Mouse (Mus musculus) common myeloid progenitor, adult 5-6 weeks (primary cell): ENCODE measurements around the gene Phf19. TPM values are rescaled to one million over a fixed set of nuclear protein-coding genes. Genes with fewer than 3 reads are reported as not detected.

ENCODE experiments used
- ATAC-seq: replicated peaks from 2 replicates; pipeline ENCODE4 v1.8.0; 2016; ENCODE audit warnings: low read depth, mild to moderate bottlenecking, moderate TSS enrichment, inconsistent platforms; ENCODE audit not compliant: poor library complexity, severe bottlenecking
- total RNA-seq: library from RNA; stranded (forward); fragments of 200-1000, 187-1606 nt; gene quantifications from 2 replicates; pipeline ENCODE4 v1.2.3, GENCODE M21; 2017

Phf19 gene
- 5.8 and 9.6 TPM in 2 replicates for total RNA-seq

DNA sequence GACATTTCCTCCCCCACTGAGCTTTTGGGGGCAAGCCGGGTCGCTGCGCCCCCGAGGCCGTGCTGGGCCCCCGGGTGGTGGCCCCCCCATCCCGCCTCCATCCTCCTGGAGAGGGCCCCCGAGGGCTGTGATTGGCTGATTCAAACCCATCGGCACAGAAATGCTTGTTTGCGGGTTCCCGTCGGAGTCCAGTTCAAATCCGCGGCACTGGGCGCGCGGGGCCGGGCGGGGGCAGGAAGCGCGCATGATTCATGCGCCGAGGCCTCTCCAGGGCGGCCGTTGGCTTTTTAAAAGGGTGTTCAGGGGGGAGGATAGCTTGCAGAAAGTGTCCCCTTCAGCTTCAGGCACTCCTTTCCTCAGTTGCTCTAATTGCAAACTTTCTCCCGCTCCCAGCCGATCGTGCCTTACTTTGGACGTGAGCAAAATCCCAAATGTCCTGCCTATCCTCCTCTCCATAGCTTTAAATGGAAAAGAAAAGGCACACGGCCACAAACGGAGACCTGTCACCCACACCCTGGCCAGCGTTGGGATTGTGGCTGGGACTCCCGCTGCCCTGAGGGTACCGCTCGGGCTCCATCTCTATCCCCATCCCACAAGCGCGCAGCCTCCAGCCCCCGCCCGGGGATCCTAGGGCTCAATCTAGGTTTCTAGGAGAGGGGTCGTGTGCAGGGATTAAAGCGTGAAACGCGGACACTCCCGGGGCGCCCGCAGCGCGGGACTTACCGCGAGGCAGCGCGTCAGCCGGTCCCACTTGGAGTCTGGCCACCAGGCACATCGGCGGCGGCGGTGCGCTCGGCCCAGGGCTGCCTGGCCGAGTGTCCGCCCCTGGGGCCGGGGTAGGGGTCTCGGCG is at the start of gene Phf19:
TSS of gene Phf19 (minus strand) at position 809 of the 851 bp plus-strand sequence.
- peak; percentile 36 for ATAC-seq

DNA sequence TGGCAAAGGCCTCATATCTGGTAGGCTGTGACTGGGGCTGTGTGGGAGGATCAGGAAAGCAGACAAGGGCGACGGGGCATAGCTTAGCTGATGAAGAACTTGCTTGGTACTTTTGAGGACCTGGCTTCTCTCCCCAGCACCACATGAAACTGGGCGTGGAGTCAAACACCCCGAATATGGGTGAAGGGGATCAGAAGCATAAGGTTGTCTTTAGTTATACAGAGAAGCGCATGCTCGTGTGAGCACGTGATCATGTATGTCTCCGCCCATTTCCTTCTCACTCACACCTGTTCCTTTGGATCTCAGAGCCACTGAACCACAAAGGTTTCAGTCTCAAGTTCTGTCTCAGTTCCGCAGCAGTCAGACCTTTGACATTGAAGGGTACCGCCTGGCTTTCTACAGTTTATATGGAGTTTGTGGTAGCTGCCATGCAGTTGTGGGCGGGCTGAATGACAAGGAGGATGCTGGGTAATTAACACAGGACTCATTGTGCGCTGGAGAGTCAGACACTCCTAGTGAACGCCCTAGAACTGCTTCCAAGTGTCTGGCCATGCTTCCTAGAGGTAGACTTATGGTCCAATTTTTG is 49.6 kb upstream of the Phf19 start:
- ATAC-seq: peak; percentile 67

DNA sequence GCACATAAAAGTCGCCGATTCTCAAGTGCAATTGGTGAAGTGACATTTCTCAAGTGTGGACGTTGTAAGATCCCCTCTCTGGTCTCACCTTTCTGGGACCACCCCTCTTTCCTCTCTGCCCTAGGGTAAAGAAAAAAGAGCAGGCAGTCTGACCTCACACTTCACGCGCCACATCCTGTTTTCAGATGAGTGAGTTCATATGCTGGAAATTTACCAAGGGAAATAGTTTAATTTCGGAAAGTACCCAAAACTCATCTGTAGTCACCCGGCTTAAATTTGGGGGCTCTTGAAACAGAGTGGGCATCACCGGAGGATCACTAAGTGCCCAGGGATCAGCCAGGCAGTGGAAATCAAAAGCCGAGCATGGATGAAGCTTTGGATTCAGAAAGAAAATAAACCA is 49.1 kb upstream of the Phf19 start:
- no peak for ATAC-seq

DNA sequence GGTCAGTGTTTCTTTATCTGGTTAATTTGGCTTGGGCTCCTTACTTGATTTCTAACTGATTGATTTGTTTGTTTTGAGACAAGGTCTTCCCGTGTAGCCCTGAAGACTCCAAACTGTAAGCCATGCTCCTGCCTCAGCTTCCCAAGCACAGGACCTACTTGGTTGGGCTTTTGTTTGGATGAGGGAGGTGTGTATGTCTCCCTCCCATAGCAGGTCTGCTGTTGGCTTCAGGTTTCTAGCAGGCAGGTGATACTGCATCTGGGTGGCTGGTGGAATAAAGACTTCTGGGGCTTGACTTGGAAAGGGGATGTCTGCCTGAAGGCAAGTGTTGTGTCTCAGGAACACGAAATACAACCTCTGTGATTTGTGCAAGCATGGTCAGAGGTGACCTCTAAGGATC is 48.4 kb upstream of the Phf19 start:
- ATAC-seq: no peak

DNA sequence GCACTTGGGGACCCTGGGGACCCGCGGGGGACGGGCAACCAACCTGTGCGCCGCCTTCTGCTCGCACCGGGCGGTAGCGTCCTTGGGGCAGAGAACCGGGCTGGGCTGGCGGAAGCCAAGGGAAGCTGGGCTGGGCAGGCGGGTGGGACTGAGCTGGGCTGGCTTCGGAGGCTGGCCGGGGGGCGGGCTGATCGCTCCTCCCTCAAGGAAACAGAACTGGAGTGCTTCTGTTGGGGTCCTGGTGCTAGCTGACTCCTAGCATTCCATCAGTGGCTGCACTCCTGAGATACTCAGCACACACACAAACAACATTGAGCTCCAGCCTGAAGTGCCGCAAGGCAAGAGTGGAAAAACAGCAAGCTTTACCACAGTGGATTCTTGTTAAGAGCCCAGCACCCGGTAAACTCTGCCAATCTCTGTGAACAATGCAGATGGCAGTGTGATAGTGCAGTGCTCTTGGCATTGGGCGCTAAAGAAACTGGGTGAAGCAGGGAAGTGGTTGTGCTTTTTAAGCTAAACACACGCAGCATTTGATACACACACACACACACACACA is 47.7 kb upstream of the Phf19 start, which contains the start of gene Traf1:
TSS of gene Traf1 (minus strand) at position 292 of the 556 bp plus-strand sequence.
- ATAC-seq: peak; percentile 42

DNA sequence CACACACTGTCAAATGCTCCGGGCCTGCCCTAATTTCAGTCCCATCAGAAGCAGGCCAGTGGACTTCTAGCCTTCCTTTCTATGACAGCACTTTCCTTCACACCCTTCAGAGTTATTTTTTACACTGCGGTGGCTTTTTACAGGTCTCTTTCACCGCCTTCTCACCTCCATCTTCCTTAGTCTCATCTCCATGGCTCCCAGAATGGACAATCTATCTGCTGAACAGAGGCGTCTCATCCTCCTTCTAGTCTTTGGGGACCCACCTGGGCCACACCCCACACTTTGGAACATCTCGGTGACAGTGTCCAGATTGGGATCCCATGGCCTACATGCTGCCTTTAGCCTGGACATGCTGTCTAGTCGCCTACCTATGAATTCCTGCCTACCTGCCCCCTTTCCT is 47.1 kb upstream of the Phf19 start:
- ATAC-seq: no peak

DNA sequence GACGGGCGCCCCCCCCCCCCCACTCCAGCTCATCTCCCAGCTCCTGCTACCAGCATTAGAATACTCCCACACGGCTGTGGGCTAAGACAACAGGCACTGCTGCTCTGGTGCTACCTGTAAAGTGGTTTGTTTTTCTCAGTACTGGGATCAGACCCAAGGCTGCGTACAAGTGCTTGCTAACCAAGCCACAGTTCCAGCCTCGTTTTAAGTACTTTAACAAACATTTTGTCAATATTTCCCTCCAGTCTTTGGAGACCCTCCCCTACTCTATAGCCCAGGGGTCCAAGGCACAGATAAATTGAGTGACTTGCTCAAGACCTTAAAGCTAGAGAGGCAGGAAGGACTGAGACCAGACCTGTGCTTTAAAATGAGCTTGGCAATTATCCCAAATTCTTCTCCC is 46.6 kb upstream of the Phf19 start:
- ATAC-seq: no peak

DNA sequence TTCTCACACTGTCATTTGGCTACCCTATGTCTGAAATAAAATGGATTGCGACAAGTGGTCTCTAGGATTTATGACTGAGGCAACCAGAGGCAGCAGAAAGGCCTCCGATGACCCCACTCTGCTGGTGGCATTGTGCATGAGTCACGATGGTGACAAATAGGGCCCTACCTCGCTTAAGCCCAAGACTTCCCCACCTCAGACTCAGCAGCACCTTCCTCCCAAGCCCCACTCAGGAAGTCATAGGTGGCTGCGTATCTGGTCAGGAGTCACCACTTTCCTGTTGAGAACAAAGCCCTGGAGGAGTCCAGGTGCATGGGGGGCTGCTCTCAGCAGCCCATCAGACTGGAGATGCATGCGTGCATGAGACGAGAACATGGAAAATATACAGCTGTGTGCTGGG is 44.8 kb upstream of the Phf19 start:
- ATAC-seq: no peak

DNA sequence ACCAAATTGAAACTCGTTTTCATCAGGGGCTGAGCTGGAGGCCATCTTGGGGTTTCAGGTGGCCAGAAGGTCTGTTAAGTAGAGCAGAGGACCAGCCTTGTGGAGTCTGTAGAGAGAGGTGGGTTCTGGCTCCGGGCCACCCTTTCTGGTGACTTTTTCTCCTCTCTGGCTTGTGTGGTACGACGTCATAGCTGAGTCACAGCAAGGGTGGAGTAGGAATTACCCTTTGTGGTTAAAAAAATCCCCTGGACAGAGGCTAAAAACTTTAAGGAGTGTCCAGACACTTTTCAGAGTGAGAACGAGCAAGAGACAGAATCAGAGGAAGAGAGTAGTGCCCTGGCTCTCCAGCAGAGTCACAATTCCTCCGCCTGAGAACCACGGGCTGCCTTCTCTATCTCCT is 44.2 kb upstream of the Phf19 start:
- ATAC-seq: peak; percentile 18; the same call in 1 of the 2 replicates

DNA sequence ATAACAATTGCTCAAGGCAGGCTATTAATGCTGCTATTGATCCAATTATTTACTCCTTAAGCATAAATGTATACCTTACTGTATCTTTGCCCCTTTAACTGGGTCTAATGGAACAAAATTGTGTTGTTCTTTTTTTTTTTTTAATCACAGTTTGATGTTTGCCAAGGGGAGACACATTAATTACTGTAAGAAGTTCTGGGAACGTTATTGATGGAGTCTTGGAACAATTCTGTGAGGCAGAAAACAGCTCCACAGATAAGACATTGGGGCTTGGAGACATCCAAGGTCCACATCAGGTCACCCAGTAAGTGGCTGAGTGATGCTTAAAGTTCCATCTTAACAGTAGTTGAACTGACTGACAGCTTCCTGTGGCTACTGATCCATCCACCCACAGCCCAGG is 43.6 kb upstream of the Phf19 start:
- no peak for ATAC-seq

DNA sequence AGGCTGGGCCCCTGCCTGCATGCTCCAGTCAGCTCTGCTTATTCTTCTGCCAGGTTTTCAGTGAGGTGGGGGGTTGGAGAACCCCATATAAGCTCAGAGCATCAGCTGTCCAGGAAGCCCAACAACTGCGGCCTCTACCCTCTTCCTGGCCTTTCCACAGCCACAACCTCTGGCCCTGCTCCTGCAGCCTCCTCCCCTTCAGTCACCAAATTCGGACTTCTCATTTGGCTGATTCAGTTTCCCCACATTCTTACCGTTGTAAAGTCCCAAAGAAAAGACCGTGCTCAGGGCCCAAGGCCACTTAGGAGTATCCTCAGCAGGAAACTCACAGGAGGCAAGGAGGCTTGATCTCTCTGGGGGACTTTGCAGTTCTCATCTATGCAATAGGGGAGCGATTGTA is 43.1 kb upstream of the Phf19 start:
- 0 out of 2 replicates have a peak, but pooled peaks have one; percentile 33 for ATAC-seq

DNA sequence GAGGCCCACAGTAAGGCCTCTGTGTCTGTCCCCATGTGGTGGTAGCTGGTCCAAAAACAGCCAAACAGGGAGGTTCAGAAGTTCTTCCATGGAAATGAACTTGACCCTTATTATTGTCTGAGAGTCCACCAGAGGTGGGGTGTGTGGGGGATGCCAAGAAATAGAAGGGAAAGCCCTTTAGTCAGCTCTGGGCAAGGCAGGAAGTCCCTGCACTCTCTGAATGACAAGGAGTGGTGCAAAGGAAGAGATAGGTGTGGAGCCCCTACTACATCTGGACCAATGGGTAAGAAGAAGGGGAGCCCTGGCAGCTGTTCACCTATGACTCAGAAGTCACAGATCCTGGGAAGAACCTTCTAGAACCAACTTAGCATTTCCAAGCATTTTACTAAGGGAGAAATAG is 40.5 kb upstream of the Phf19 start:
- ATAC-seq: no peak

DNA sequence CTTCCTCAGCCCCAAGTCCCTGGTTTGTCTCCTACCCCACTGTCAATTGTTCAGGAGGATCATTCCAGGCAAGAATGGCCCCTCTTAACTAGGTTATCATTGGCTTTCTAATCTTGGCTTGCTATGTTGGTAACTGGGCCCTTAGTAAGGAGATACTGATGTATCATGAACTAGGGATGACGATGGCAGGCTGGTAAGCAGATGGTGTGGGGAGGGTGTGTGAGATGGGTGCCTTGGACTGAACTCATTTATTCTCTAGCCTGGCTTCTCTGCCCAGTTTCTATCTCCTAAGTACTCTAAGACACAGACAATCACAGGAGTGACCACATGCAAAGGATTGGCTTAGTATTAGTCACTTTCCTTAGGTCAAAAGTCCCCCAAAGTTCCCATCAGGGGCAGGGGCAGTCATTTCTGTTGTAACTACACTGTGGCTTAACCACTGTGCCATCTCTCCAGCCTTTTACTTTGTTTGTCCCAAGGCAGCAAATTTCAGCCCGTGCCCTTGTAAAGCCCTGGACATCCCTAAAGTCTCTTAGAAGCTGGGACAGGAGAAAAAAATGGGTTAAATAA is 39.8 kb upstream of the Phf19 start:
- no peak for ATAC-seq

DNA sequence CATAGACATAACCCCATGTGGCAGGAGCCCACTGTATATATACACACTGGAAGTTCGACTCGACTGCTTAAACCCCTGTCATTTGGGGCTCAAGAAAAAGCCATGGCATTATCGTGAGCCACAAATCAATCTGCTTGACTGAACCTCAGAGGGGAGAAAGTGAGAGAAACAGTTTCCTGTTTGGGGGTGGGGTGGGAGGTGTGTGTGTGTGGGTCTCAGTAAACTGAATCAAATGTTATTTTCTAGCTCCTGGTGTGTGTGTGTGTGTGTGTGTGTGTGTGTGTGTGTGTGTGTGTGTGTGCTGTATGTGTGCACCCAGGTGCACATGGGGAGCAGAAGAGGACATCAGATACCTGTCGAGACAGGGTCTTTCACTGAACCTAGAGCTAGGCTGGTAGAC is 39.2 kb upstream of the Phf19 start:
- ATAC-seq: no peak

DNA sequence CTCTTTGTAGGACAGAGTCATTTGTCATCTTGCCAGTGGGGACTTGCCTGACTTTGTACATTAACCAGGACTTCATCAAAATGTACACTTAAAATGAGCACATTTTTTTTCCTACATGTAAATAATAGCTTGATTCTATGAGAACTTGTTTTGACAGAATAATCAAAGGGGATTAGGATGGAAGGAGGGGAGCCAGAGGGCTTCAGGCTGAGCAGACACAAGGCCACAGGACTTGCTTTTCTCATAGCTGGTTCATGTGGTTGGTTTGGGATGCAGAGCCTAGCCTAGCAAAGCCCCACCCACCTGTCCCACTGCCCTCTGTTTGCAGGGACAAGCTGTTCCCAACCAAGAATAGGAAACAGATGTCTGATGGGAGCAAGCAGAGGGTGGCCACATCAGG is 37.6 kb upstream of the Phf19 start:
- ATAC-seq: no peak

DNA sequence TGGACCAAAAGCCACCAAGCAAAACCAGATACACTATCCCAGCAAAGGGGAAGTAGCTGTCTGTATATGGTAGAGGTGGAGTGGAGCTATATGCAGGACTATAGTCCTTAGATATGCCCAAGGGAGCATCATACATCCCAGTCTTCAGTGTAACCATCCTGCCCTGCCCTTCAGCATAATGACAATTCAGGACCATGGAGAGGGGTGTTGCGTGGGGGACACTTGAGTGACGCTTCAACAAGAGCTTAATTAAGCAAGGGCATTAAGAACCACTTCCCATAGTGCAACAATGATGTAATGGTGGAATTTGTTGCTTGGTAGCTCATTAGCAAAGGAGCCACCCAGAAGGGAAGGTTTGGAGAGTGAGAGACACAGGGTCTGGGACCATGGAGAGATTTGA is 34.8 kb upstream of the Phf19 start:
- ATAC-seq: 0 out of 2 replicates have a peak, but pooled peaks have one; percentile 17

DNA sequence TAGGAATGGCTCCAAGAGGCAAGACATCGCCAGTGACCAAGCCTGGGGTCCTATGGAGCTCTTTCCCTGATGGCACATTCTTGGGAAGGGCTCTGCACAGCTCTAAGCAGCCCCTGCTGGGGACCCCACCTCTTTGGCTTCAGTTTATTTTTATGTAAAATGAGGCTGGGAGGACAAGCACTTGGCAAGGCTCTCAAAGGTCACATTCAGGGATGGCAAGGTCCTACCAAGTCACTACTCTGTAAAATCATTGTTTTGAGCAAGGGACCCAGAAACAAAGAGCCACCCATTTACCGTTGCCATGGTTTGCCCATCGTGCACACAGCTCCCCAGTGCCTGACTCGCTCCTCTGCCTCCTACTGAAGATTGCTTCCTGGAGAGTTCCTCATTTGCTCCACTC is 32.2 kb upstream of the Phf19 start:
- 0 out of 2 replicates have a peak, but pooled peaks have one; percentile 12 for ATAC-seq

DNA sequence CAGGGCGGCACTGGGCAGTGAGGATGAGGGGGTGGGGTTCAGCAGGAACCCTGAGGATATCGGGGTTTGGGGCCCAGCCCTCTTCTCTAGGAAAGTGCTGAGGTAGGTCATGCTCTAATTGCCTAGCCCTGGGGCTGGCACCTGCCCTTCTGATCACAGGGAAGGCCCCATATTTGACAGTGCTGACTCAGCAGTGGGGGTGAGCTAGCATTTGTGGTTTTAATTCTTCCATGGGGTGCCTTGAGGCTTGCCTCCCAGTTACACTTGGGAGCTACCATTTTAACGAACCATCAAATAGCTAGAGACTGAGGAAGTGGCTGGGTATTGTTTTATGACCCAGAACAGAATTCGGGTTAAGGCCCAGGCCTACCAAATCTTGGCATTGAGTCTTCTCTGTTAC is 31.8 kb upstream of the Phf19 start:
- no peak for ATAC-seq

DNA sequence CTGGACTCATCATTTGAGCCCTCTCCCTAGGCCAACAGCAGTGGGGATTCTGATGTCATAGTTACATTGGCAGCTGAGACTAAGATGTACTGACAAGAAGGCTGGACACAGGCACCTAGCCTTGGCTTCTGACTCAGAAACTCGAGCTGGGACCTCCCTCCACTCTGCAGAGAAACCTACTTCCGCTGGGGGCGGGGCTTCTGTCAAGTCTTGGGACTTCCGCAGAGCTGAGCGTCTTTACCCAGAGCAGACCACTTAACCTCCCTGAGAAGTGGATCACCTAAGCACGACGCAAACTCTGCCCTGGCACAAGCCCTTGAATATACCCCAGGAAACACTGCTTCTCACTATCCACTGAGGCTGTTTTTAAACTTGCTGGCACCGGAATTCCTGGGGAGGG is 30.9 kb upstream of the Phf19 start:
- peak; percentile 78 for ATAC-seq

DNA sequence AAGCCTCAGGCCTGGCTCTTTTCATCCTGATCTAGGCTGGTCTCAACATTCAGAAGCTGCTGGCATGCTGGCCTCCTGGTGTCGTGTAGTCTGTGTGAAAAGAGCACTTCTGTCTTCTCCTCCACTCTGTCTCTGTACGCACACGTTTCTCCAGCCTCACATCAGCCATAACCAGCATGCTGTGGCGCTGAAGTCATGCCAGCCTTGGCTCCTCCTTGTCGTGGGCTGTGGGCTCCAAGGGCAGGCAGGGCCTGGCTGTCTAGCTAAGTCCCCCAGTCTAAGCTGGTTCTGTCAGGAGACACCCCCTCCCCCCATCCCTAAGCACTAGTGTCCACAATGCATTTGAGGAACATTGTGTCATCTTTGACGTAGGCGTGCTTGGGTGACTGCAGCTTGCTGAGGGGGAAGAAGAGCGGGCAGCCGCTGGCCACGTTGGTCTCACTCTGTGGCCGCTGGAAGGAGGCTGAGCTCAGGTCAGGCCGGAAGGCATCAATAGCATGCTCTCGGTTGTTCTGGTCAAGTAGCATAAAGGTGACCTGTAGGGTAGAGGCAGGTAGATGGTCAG is 29.8 kb upstream of the Phf19 start:
- 0 out of 2 replicates have a peak, but pooled peaks have one; percentile 10 for ATAC-seq
